Mouse (Mus musculus): ENCODE results near the gene 4931406P16Rik. TPM values are rescaled to one million over a fixed set of nuclear protein-coding genes. Genes with fewer than 3 reads are reported as not detected.

Gene 4931406P16Rik
- polyA plus RNA-seq, 1 experiment from 2014 or later: 40.3 TPM

GRCm38 (mm10) chr7:34222340-34222739 is 91.0 kb downstream of the 4931406P16Rik start:
- ATAC-seq (ENCODE audit: low read depth): no peak
- WGBS: 89% methylated on average over 10 of the region's 10 CpGs
- 0 out of 2 replicates have a peak, but pooled peaks cover 2% of the 10 kb centered on the region for H3K9me3 ChIP-seq (ENCODE audit: control insufficient read depth, low read length)
- peaks cover 99% of the 10 kb centered on the region for H3K36me3 ChIP-seq (ENCODE audit: control insufficient read depth, insufficient read depth, low read length)
- H3K27ac ChIP-seq (replicated peaks; ENCODE audit: low read depth, low read length): no peak overlapping the region
- no peak overlapping the region for H3K4me2 ChIP-seq (ENCODE audit: low read depth, low read length)
- no peak overlapping the region for H3K4me3 ChIP-seq (ENCODE audit: low read depth, low read length)
- H3K4me1 ChIP-seq (ENCODE audit: control insufficient read depth, insufficient read depth, low read length): no peaks in the 10 kb centered on the region
- DNase-seq (ENCODE audit: low spot score): no peak
- H3K27me3 ChIP-seq (replicated peaks; ENCODE audit: control insufficient read depth, insufficient read depth, low read length): no peaks in the 10 kb centered on the region
- no peak overlapping the region for H3K9ac ChIP-seq (ENCODE audit: low read depth, low read length)

DNA sequence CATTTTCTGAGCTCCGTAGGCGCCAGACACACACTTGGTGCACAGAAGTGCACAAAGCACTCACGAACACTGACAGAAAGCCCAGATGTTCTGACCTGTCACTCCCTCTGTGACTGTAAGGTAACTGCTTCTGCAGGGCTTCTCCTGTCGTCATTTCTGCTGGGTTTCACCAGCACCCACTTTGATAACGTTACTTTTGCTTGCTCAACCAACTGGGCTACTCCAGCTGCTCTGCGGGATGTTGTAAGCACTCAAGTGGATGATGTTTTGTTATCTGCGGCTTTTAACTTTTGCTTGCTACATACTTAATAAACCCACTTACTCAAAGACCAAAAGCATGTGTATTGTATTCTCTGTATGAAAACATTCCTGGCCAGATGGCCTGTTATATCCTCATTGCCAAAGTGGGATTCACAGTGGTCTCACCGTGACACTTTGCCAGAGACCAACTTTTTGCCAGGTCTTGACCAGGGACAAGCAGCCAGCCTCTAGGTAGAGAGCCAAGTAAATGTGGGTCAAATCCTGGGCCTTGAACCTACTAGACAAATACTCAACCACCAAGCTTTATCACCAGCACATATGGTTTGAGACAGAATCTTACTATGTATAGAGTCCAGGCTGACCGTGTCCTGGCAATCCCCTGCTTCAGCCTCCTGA is 91.6 kb downstream of the 4931406P16Rik start:
- Histone ChIP-seq H3K4me2 (ENCODE audit: low read depth, low read length) (no peak overlapping the region), H3K9ac (ENCODE audit: low read depth, low read length) (no peak overlapping the region), H3K4me1 (ENCODE audit: control insufficient read depth, insufficient read depth, low read length) (no peaks in the 10 kb centered on the region), H3K9me3 (ENCODE audit: control insufficient read depth, low read length) (0 out of 2 replicates have a peak, but pooled peaks cover 2% of the 10 kb centered on the region), H3K4me3 (ENCODE audit: low read depth, low read length) (no peak overlapping the region), H3K36me3 (ENCODE audit: control insufficient read depth, insufficient read depth, low read length) (peaks cover 97% of the 10 kb centered on the region), H3K27me3 (replicated peaks; ENCODE audit: control insufficient read depth, insufficient read depth, low read length) (no peaks in the 10 kb centered on the region), H3K27ac (replicated peaks; ENCODE audit: low read depth, low read length) (no peak overlapping the region)
- ATAC-seq (ENCODE audit: low read depth) (no peak), DNase-seq (ENCODE audit: low spot score) (no peak)
- WGBS: 89% methylated on average over 9 of the region's 9 CpGs

GRCm38 (mm10) chr7:34218496-34218895 is 94.9 kb downstream of the 4931406P16Rik start:
- Histone ChIP-seq H3K4me3 (ENCODE audit: low read depth, low read length) (no peak overlapping the region), H3K27ac (replicated peaks; ENCODE audit: low read depth, low read length) (no peak overlapping the region), H3K9me3 (ENCODE audit: control insufficient read depth, low read length) (0 out of 2 replicates have a peak, but pooled peaks cover 2% of the 10 kb centered on the region), H3K27me3 (replicated peaks; ENCODE audit: control insufficient read depth, insufficient read depth, low read length) (no peaks in the 10 kb centered on the region), H3K4me2 (ENCODE audit: low read depth, low read length) (no peak overlapping the region), H3K9ac (ENCODE audit: low read depth, low read length) (no peak overlapping the region), H3K4me1 (ENCODE audit: control insufficient read depth, insufficient read depth, low read length) (no peaks in the 10 kb centered on the region), H3K36me3 (ENCODE audit: control insufficient read depth, insufficient read depth, low read length) (peaks cover 97% of the 10 kb centered on the region)
- ATAC-seq (ENCODE audit: low read depth) (no peak), DNase-seq (ENCODE audit: low spot score) (no peak)
- 53% methylated on average over 1 of the region's 1 CpGs for WGBS

DNA sequence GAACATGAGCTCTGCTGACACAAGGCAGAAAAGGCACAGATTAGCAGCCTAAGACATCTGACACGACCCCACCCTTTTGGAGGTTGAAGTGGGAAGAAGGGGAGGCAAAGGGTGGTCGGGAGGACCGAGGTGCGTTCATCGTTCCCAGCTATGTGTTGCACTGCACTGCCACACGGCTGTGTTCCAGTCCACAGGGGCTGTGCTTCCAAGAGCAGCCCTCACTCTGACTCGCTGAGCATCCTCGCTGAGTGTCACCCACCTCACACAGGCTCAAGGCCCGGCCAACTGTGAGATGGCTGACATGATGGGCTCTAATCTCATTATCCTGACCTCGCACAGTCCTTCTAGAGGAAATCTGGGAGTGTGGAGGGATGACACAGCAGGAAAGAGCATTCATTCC is 96.9 kb downstream of the 4931406P16Rik start:
- 89% methylated on average over 10 of the region's 10 CpGs for WGBS
- no peaks in the 10 kb centered on the region for H3K27me3 ChIP-seq (replicated peaks; ENCODE audit: control insufficient read depth, insufficient read depth, low read length)
- H3K27ac ChIP-seq (replicated peaks; ENCODE audit: low read depth, low read length): no peak overlapping the region
- H3K9me3 ChIP-seq (ENCODE audit: control insufficient read depth, low read length): no peaks in the 10 kb centered on the region
- H3K36me3 ChIP-seq (ENCODE audit: control insufficient read depth, insufficient read depth, low read length): peaks cover 97% of the 10 kb centered on the region
- DNase-seq (ENCODE audit: low spot score) (no peak), ATAC-seq (ENCODE audit: low read depth) (no peak)
- H3K4me2 ChIP-seq (ENCODE audit: low read depth, low read length): no peak overlapping the region
- no peak overlapping the region for H3K4me3 ChIP-seq (ENCODE audit: low read depth, low read length)
- no peaks in the 10 kb centered on the region for H3K4me1 ChIP-seq (ENCODE audit: control insufficient read depth, insufficient read depth, low read length)
- no peak overlapping the region for H3K9ac ChIP-seq (ENCODE audit: low read depth, low read length)

GRCm38 (mm10) chr7:34215481-34215880 is 97.9 kb downstream of the 4931406P16Rik start:
- Histone ChIP-seq H3K9ac (ENCODE audit: low read depth, low read length) (no peak overlapping the region), H3K4me3 (ENCODE audit: low read depth, low read length) (no peak overlapping the region), H3K27ac (replicated peaks; ENCODE audit: low read depth, low read length) (no peak overlapping the region), H3K9me3 (ENCODE audit: control insufficient read depth, low read length) (no peaks in the 10 kb centered on the region), H3K4me2 (ENCODE audit: low read depth, low read length) (no peak overlapping the region), H3K36me3 (ENCODE audit: control insufficient read depth, insufficient read depth, low read length) (peaks cover 96% of the 10 kb centered on the region), H3K27me3 (replicated peaks; ENCODE audit: control insufficient read depth, insufficient read depth, low read length) (no peaks in the 10 kb centered on the region), H3K4me1 (ENCODE audit: control insufficient read depth, insufficient read depth, low read length) (no peaks in the 10 kb centered on the region)
- WGBS: 81% methylated on average over 9 of the region's 9 CpGs
- DNase-seq (ENCODE audit: low spot score): no peak
- ATAC-seq (ENCODE audit: low read depth): no peak

DNA sequence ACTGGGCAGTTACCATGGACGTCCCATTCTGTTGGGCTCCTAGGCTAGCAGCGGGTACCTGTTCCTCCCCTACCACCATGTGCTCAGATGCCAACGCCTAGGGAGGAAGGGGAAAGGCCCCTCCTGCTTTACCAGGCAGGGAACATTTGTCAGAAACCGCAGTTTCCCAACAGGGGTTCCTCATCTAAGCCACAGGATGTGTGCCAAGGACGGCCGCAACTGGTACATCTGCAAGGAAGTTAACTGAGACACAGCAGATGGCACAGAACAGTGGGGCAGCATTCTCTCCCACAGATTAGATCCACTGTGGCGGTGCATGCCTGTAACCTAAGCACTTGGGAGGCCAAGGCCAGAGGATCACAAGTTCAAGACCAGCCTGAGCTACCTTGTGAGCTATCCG is 98.7 kb downstream of the 4931406P16Rik start:
- no peak for ATAC-seq (ENCODE audit: low read depth)

GRCm38 (mm10) chr7:34213281-34213680 is 100.1 kb downstream of the 4931406P16Rik start:
- Histone ChIP-seq H3K9me3 (ENCODE audit: control insufficient read depth, low read length) (no peaks in the 10 kb centered on the region), H3K36me3 (ENCODE audit: control insufficient read depth, insufficient read depth, low read length) (peaks cover 96% of the 10 kb centered on the region), H3K4me2 (ENCODE audit: low read depth, low read length) (no peak overlapping the region), H3K4me3 (ENCODE audit: low read depth, low read length) (no peak overlapping the region), H3K9ac (ENCODE audit: low read depth, low read length) (no peak overlapping the region), H3K27me3 (replicated peaks; ENCODE audit: control insufficient read depth, insufficient read depth, low read length) (no peaks in the 10 kb centered on the region), H3K27ac (replicated peaks; ENCODE audit: low read depth, low read length) (no peak overlapping the region), H3K4me1 (ENCODE audit: control insufficient read depth, insufficient read depth, low read length) (no peaks in the 10 kb centered on the region)
- DNase-seq (ENCODE audit: low spot score) (no peak), ATAC-seq (ENCODE audit: low read depth) (no peak)
- WGBS: 90% methylated on average over 7 of the region's 7 CpGs

More for the DNA sequence above, 98.7 kb downstream of the 4931406P16Rik start:
- WGBS: 92% methylated on average over 8 of the region's 8 CpGs
- Histone ChIP-seq H3K9me3 (ENCODE audit: control insufficient read depth, low read length) (no peaks in the 10 kb centered on the region), H3K9ac (ENCODE audit: low read depth, low read length) (no peak overlapping the region), H3K27ac (replicated peaks; ENCODE audit: low read depth, low read length) (no peak overlapping the region), H3K4me1 (ENCODE audit: control insufficient read depth, insufficient read depth, low read length) (no peaks in the 10 kb centered on the region), H3K4me2 (ENCODE audit: low read depth, low read length) (no peak overlapping the region), H3K27me3 (replicated peaks; ENCODE audit: control insufficient read depth, insufficient read depth, low read length) (no peaks in the 10 kb centered on the region), H3K4me3 (ENCODE audit: low read depth, low read length) (no peak overlapping the region), H3K36me3 (ENCODE audit: control insufficient read depth, insufficient read depth, low read length) (peaks cover 96% of the 10 kb centered on the region)
- no peak for DNase-seq (ENCODE audit: low spot score)

DNA sequence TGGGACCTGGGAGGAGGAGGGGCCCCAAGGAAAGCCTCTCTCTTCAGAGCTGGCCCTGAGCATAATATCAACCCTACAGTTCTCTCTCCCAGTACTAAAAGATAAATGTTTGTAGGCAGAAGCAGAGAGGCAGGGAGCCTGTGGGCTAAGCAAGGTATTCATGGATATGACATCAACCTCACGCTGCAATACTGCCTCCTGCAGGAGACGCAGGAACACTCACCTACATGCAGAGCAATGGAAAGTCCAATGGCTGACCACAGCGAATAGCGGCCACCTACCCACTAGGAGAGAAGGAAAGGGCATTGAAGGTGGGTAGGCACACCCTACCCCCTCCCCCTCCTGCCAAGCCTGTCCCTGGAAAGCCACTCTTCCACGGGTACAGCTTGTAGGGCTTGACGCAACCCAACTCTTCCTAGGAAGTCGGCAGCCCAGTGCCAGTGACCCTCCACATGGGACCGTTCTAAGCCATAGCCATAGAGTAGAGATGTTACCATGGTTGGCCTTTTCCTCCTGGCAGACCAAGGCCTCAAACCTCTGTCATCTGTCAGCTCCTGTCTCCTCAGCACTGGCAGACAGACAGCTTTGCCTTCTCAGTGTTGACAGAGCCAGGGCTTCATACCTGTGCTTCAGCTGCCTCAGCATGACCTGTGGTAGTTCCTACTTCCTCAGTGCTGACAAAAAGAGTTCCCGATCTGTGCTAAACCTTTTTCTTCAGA is 105.2 kb downstream of the 4931406P16Rik start:
- Histone ChIP-seq H3K9ac (ENCODE audit: low read depth, low read length) (no peak overlapping the region), H3K4me2 (ENCODE audit: low read depth, low read length) (no peak overlapping the region), H3K27me3 (replicated peaks; ENCODE audit: control insufficient read depth, insufficient read depth, low read length) (no peaks in the 10 kb centered on the region), H3K9me3 (ENCODE audit: control insufficient read depth, low read length) (no peaks in the 10 kb centered on the region), H3K4me1 (ENCODE audit: control insufficient read depth, insufficient read depth, low read length) (no peaks in the 10 kb centered on the region), H3K4me3 (ENCODE audit: low read depth, low read length) (no peak overlapping the region), H3K27ac (replicated peaks; ENCODE audit: low read depth, low read length) (no peak overlapping the region), H3K36me3 (ENCODE audit: control insufficient read depth, insufficient read depth, low read length) (peaks cover 98% of the 10 kb centered on the region)
- 83% methylated on average over 9 of the region's 9 CpGs for WGBS
- ATAC-seq (ENCODE audit: low read depth) (no peak), DNase-seq (ENCODE audit: low spot score) (no peak)
